Mouse (Mus musculus): ENCODE measurements at regions not wholly inside any gene's neighbourhood (a gene's known extent, or its start where the extent isn't known, plus 50 kb on each side); places are given as distances from the start of the nearest gene placed in this dataset.

DNA sequence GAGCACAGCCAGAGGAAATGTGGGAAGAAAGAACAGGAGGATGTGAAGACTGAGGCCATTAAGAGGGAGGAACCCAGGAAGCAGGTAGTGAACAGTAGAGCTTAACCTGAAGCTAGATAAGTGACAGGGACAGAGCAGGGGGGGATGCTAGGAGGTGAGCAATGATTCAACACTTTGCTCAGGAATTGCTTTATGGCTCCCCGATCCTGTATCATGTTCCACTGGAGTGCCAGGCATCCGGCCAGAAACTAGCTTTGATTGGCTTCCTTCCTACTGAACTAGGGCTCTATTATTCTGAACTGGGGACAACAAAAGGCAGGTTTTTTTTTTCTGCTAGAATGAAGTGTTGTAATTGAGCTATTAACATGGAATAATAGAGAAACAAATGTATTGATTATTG lies 493.1 kb upstream of the Fat3 start:
- no peak for DNase-seq (ENCODE audit: low read depth, low spot score)

- peak; percentile 52 for DNase-seq (ENCODE audit: low read depth, low spot score)
Measured at GRCm38 (mm10) chr9:16988114-16988513, 487.0 kb upstream of the Fat3 start.

GRCm38 (mm10) chr9:16977321-16977720 lies 476.2 kb upstream of the Fat3 start:
- no peak for DNase-seq (ENCODE audit: low read depth, low spot score)

DNA sequence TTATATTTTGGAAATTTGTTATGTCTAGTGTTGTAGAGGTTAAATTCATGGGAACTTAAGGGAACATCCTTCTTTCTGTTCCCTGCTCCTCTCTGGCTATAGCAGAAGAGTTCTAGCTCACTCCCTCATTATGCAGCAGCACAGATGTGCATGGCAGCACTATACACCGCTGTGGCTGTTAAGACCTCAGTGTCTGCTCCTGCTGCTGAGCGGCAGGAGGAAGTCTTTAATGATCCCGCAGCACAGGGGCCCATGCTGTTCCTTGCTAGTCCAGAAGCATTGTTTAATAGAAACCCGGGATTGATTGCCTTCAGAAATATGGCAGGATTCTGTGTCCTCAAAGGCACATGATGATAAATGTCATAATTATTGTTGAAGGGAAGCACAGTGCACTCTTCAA lies 469.3 kb upstream of the Fat3 start:
- DNase-seq (ENCODE audit: low read depth, low spot score): peak; percentile 12

- DNase-seq (ENCODE audit: low read depth, low spot score): peak; percentile 26
Measured at GRCm38 (mm10) chr9:16933602-16934001, 432.5 kb upstream of the Fat3 start.

GRCm38 (mm10) chr9:16931586-16931985 lies 430.5 kb upstream of the Fat3 start:
- no peak for DNase-seq (ENCODE audit: low read depth, low spot score)

- DNase-seq (ENCODE audit: low read depth, low spot score): no peak
Measured at GRCm38 (mm10) chr9:16926315-16926984, 425.4 kb upstream of the Fat3 start.

DNA sequence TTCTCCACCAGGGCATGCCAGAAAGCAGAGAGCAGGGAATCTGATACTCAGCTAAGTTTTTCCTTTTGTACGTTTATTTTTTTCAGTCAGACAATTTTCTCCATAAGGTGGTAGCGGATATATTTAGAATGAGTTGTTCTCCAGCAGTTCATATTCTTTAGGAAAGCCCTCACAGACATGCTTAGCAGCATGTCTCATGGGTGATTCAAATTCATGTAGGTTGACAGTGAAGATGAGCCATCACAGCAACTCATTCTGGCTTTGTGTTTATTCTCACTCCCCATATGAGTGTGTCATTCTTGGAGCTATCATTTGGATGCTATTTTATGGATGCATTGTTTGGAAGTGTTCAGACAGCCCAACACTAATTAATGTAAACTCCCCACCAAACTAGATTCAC lies 424.2 kb upstream of the Fat3 start:
- DNase-seq (ENCODE audit: low read depth, low spot score): no peak

DNA sequence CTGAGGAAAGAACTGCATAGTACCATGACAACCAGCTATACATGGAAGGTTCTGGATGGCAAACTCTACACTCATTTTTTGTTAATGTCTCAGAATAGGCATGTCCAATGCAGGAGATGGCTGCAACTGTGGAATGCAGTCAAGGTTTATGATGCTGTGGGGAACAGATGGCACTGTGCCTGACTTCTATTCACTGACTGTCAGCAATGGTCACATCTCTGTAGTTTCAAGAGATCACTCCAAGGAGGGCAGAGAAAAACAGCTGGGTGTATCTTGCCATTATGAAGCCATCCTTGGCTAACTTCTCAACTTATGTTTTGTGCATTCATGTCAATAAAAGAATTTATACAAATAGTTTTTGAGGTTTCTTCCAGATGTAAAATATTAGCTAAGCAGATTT lies 405.1 kb upstream of the Fat3 start:
- no peak for DNase-seq (ENCODE audit: low read depth, low spot score)

DNA sequence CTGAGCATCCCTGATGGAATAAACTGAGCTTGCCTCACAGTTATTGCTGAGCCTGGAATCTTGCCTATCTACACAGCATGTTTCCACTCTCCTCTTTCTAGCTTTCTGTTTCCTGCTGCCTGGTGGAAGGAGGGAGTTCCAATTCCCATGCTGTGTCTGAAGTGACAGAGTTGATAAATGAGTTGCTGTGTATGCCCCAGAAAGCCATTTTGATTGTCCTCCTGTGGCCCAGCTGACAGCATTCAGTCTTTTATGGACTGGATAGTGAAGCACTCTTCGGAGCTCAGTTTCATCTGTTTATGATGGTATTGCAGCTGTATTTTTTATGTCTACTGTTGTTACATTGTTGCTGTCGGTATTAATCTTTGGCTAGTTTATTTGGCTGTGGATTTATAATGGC lies 398.0 kb upstream of the Fat3 start:
- DNase-seq (ENCODE audit: low read depth, low spot score): peak; percentile 22

DNA sequence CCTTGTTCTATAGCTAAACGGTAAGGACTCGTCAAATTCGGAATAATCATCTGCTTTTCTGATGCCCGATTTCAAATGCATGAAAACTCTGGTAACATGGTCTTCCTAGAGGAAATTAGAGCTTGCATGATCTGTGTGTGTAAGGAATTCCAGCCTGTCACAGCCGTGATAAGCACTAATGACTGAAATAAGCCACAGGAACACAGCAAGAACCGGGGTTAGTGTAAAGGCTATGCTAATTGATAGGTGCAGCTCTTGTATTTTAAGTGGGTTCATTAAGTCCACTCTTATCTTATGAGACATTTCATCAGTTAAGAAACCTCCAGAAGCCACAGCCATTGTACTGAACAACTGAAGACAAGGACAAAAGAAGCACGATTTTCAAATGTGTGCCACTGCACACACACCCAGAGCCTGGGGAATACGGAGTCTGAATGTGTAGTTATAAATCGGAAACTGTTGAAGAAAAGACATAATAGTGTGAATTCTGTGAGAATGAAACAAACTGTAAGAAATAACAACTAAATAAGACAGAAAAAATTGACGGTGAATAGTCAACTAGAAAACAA lies 351.5 kb upstream of the Fat3 start:
- no peak for DNase-seq (ENCODE audit: low read depth, low spot score)

DNA sequence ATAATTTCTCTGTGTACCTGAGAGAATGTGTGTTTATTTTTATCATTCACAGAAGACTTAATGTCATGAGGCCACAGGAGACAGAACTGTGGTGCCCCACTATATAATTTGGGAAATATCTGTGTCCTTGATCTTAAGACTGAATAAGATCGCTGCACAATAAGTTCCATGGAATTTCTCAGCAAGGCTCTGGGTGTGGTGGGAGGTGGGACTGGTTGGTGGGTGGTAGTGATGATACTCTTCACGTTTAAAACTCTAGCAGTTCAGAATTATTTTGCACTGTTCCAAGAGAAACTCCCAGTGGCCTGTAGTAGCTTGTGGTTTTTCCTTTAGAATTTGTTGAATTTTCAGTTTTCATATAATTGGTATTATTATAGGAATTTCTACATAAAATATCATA lies 307.4 kb upstream of the Fat3 start:
- DNase-seq (ENCODE audit: low read depth, low spot score): no peak

DNA sequence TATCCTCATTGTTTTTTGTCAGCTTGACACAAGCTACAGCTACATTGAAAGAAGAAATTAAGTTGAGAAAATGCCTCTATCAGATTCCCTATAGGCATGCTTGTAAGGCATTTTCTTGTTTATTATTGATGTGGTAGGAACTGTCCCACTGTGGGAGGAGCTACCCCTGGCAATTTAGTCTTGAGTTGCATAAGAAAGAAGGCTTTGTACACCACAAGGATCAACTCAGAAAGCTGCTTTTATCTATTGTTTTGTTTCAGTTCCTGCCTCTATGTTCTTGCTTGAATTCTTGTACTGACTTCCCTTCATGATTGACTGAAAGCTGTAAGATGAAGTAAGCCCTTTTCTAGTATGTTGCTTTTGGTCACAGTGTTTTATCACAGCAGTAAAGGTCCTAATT lies 271.8 kb upstream of the Fat3 start:
- no peak for DNase-seq (ENCODE audit: low read depth, low spot score)

- DNase-seq (ENCODE audit: low read depth, low spot score): no peak
Measured at GRCm38 (mm10) chr9:16727653-16728052, 226.6 kb upstream of the Fat3 start.

DNA sequence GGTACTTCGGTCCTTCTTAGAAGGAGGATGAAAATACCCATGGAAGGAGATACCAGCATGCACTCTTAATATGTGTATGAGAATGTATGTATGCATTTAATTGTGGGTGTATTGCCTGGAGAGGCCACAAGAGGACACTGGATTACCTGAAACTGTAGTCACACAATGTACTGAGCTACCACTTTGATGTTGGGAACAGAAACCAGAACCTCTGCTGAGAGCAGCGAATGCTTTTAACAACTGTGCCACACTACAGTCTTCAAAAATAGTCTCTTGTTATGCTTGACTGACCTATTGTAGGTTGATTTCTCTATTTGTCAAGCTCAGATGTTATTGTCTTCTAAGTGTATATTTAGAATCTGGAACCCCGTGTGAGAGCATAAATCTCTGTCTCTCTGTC lies 201.3 kb upstream of the Fat3 start:
- no peak for DNase-seq (ENCODE audit: low read depth, low spot score)

DNA sequence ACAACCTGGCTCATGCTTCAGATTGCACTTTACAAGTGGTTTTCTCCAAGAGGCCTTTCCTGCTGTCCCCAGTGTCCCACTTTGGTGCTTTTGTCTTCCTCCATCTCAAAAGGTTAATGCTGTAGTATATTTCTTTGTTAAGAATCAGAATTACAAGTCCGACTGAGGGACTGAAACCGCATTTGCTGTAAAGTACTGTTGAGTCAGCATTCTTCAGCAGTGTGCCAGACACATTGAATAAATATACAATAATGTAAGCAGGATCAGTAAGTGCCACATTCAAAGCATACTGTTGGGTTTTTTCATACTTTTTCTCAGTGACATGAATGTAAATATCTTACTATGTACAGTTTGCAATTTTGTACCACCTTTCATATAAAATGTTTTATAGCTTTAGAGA lies 160.4 kb upstream of the Fat3 start:
- DNase-seq (ENCODE audit: low read depth, low spot score): no peak

GRCm38 (mm10) chr9:16660940-16661339 lies 159.9 kb upstream of the Fat3 start:
- DNase-seq (ENCODE audit: low read depth, low spot score): no peak

Measured in mesoderm, embryonic 11.5 days (tissue).